Mouse (Mus musculus): Measurements from ENCODE around the gene Lrp11.

DNA sequence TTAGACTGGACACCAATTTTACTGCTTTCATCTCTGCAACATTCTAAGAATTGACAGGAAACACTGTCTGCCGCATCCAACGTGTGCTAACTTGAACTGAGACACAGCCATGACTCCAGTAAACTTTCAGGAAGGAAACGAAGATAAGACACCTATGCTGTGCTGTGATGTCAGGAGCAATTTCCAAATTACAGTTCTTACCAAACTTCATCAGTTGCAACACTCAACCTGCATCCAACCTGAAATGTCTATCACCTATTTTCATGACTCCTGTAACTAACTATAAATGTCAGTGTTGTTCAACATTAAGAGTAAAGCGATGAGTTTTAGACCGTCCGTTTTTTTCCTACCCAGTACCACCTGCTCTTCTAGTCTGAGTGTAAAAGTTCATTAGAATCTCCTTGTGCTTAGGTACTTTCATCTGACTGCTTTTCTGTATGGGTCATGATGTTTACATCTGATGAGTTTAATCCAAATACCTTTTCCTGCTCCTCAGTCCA lies 74.5 kb downstream of the Lrp11 start:
- TF ChIP-seq CTCF (IDR thresholded peaks at IDR 0.05; ENCODE audit: low read depth) (no peak), EP300 (IDR thresholded peaks at IDR 0.05; ENCODE audit: low read depth) (no peak)

All from liver, embryonic 14.5 days (tissue).